Mouse (Mus musculus) adrenal gland, postnatal 4 days (tissue): ENCODE results near the gene Mmp15. TPM values are rescaled to one million over a fixed set of nuclear protein-coding genes. Genes with fewer than 3 reads are reported as not detected.

Experiments used
- total RNA-seq, 2 experiments: library from RNA; stranded (reverse); gene quantifications; 2 replicates each; pipeline ENCODE4 v1.2.3; 2021

The Mmp15 gene
- total RNA-seq, 2 experiments from 2014 or later = 25.3 to 30.8 TPM

Other genes with a start within 250 kb of the Mmp15 start
- 100 to 1,000 TPM; 116 to 117 TPM for gene Kifc3, start 149.5 kb upstream of the Mmp15 start, total RNA-seq
- gene Cngb1, start 45.7 kb upstream of the Mmp15 start, total RNA-seq = 1 to 10 TPM; 2.1 to 2.3 TPM
- not detected for gene Tepp, start 41.7 kb upstream of the Mmp15 start, total RNA-seq
- 10 to 100 TPM; 15.9 to 16.7 TPM for gene Zfp319, start 20.3 kb upstream of the Mmp15 start, total RNA-seq
- gene Usb1, start 20.0 kb upstream of the Mmp15 start, total RNA-seq = 10 to 100 TPM; 25.2 to 28.5 TPM
- 10 to 100 TPM; 93.7 to 97.4 TPM for gene Cfap20, start 82.6 kb downstream of the Mmp15 start, total RNA-seq
- gene Csnk2a2, start 137.8 kb downstream of the Mmp15 start, total RNA-seq = 10 to 100 TPM; 84.9 to 89.1 TPM
- gene Ccdc113, start 181.8 kb downstream of the Mmp15 start, total RNA-seq = 1 to 10 TPM; 1.4 to 2.4 TPM
- not detected for gene Prss54, start 224.1 kb downstream of the Mmp15 start, total RNA-seq